Comparison of ENCODE assay signal across 9 mouse cellular contexts in the genomic region with DNA sequence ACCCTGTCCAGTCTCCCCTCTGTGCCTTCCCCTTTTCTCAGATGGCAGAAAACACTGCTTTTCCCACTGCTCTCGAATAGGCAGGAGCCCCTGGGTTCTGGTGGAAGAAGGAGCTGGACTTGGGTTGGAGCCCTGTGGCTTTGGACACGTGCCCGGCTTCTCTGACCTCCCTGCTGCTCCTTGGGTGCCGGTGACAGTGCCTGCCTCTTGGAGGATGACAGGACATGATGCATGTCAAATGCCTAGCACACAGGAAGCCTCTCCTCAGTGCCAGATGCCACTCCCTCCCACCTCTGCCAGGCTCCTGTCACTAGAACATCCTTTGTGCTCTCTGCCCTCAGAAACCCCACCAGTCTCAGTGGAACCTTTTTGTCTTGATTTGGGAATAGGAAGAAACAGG. TPM values are rescaled to one million over a fixed set of nuclear protein-coding genes. Genes with fewer than 3 reads are reported as not detected.
DNase-seq lines count a peak whose midpoint lies in the region; TF ChIP-seq lines count a peak whose summit lies in the region.
"Had no signal": no experiment of that assay in that cellular context is flagged by ENCODE, and none has a peak within 500 bp of the region (broad histone marks: within the 10 kb centered on the region; RNA-seq: fewer than 3 reads in every experiment).

No protein-coding gene starts in this region.

- DNase-seq in gastrocnemius, adult 2 months: peak; percentile 83
- DNase-seq in gastrocnemius, postnatal 14 days: no peak
- DNase-seq in retina, postnatal 1 day: peak; percentile 42
- no peak for DNase-seq in retina, embryonic 14.5 days (ENCODE audit: low spot score)
- DNase-seq in gastrocnemius, postnatal 10 days: peak; percentile 27
- peak; percentile 49 for DNase-seq in thymus, postnatal 25 days
- no peak for DNase-seq in frontal cortex, postnatal 10 days (ENCODE audit: low spot score in 2 of 2)
- DNase-seq in testis, postnatal 10 days (ENCODE audit: low spot score): no peak

- H3K27ac ChIP-seq in gastrocnemius, adult 2 months: peak overlapping the region; percentile 63
- H3K27ac ChIP-seq: midbrain, embryonic 12.5 days had no signal

- TF ChIP-seq CTCF in gastrocnemius, adult 2 months (IDR thresholded peaks at IDR 0.05): no peak

- intact Hi-C loops in gastrocnemius, adult 2 months (cut with DNase I): no loop called here
- intact Hi-C loops in gastrocnemius, postnatal 14 days (cut with DNase I; ENCODE audit: low total_unique reads): no loop called here

- H3K4me3 ChIP-seq in gastrocnemius, adult 2 months: peak overlapping the region; percentile 25; the same call in 1 of the 2 replicates
- H3K4me3 ChIP-seq: midbrain, embryonic 12.5 days had no signal

RNA-seq across cellular contexts. Expression of gene Arntl, which starts 3.2 kb away (rescaled TPM):
- 10 to 100 TPM; 17.6 to 39.4 TPM for total RNA-seq in gastrocnemius, adult 2 months (2021)
- 10 to 100 TPM; 11.8 to 13.1 TPM for total RNA-seq in gastrocnemius, postnatal 14 days (2021)
- total RNA-seq in gastrocnemius, postnatal 10 days (2021): 10 to 100 TPM in 1 of 2 experiments, 1 to 10 TPM in 1; 9.4 to 11.4 TPM

Comparison
In these comparisons a context has a peak if more than half of its experiments do, and no peak if none do; other contexts are left out.
1. DNase-seq: peak in gastrocnemius, adult 2 months (single experiment), retina, postnatal 1 day (single experiment), gastrocnemius, postnatal 10 days (single experiment) and thymus, postnatal 25 days (single experiment); none in gastrocnemius, postnatal 14 days (single experiment), retina, embryonic 14.5 days (single experiment), frontal cortex, postnatal 10 days (0 of 2) and testis, postnatal 10 days (single experiment).